Mouse (Mus musculus): ENCODE results near the gene Vcl. TPM values are rescaled to one million over a fixed set of nuclear protein-coding genes. Genes with fewer than 3 reads are reported as not detected.

Gene Vcl
- polyA plus RNA-seq, 1 experiment = 20.3 TPM

DNA sequence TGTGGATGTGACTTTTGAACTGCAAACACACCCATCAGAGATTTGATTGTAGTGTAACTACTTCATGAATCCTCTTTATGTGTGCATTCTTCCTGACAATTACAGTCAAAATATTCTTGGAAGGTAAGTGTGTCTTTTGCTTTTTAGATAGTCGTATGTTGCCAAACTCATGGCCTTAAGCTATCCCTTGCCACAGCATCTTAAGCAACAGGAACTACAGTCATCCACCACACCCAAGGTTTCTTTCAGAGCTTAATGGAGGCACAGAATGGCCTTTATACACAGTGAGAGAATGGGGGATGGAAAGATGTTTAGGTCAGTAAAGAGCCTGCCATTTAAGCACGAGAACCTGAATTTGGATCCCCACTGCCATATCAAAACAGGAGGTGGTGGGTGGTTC lies 118.6 kb downstream of the Vcl start:
- no peak for TF ChIP-seq CTCF (IDR thresholded peaks at IDR 0.05; ENCODE audit: extremely low read depth, insufficient read depth, insufficient read length, insufficient replicate concordance)
- Histone ChIP-seq H3K27me3 (ENCODE audit: control insufficient read depth, insufficient read depth, low read length) (no peaks in the 10 kb centered on the region), H3K4me1 (ENCODE audit: control insufficient read depth, insufficient read depth, insufficient read length) (no peaks in the 10 kb centered on the region), H3K36me3 (ENCODE audit: control insufficient read depth, insufficient read depth, low read length) (peaks cover 2% of the 10 kb centered on the region; the same call in 1 of the 2 replicates), H3K4me3 (ENCODE audit: extremely low read depth, insufficient read depth, insufficient read length) (no peak overlapping the region), H3K27ac (ENCODE audit: insufficient read depth, low read length) (no peak overlapping the region)
- WGBS = 69% methylated on average over 2 of the region's 2 CpGs
- no peak for DNase-seq (ENCODE audit: low read depth in 1 of 2, low spot score in 2 of 2)

DNA sequence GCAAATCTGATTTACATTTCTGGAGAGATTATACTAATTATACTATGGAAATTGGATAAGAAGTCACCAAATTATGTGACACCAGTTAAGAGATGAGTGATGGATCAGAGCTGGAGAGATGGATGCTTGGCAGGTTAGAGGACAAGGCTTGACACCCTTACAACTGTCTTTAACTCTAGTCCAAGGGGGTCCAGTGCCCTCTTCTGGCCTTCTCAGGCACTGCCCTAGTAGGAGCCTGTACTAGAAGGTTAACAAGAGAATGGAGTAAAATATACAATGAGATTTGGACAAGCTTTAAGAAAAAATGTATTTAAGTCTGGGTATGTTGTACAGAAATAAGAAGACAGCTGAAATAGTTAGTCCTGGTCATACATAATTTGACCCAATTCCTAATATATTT lies 119.7 kb downstream of the Vcl start:
- peak in 1 of 2 experiments; percentile 64 for DNase-seq (ENCODE audit: low read depth in 1 of 2, low spot score in 2 of 2)
- H3K36me3 ChIP-seq (ENCODE audit: control insufficient read depth, insufficient read depth, low read length) = peaks cover 2% of the 10 kb centered on the region; the same call in 1 of the 2 replicates
- H3K27ac ChIP-seq (ENCODE audit: insufficient read depth, low read length) = no peak overlapping the region
- no peak overlapping the region for H3K4me3 ChIP-seq (ENCODE audit: extremely low read depth, insufficient read depth, insufficient read length)
- no peaks in the 10 kb centered on the region for H3K4me1 ChIP-seq (ENCODE audit: control insufficient read depth, insufficient read depth, insufficient read length)
- no peak for TF ChIP-seq POLR2A (IDR thresholded peaks at IDR 0.05; ENCODE audit: low read depth, low read length)
- TF ChIP-seq CTCF (IDR thresholded peaks at IDR 0.05; ENCODE audit: extremely low read depth, insufficient read depth, insufficient read length, insufficient replicate concordance) = peak; percentile 26; the same call in 1 of the 2 replicates
- no peaks in the 10 kb centered on the region for H3K27me3 ChIP-seq (ENCODE audit: control insufficient read depth, insufficient read depth, low read length)

DNA sequence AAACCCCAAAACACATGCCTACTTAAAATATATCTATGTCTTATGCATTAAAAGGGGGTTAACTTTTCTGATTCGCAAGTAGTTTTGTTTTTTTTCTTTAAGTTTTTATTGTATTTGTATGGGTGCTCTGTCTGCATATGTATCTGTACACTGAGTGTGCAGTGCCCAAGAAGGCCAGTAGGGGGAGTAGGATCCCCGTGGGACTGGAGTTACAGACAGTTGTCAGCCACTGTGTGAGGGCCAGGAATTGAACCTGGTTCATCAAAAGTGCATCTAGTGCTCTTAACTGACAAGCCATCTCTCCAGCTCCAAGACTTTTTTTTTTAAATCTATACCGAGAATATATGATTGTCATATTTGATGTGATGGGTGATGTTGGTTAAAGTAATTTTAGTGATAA lies 121.5 kb downstream of the Vcl start:
- H3K4me1 ChIP-seq (ENCODE audit: control insufficient read depth, insufficient read depth, insufficient read length) = no peaks in the 10 kb centered on the region
- TF ChIP-seq CTCF (IDR thresholded peaks at IDR 0.05; ENCODE audit: extremely low read depth, insufficient read depth, insufficient read length, insufficient replicate concordance) = no peak
- no peak for TF ChIP-seq POLR2A (IDR thresholded peaks at IDR 0.05; ENCODE audit: low read depth, low read length)
- no peak overlapping the region for H3K4me3 ChIP-seq (ENCODE audit: extremely low read depth, insufficient read depth, insufficient read length)
- WGBS = 76% methylated on average over 3 of the region's 3 CpGs
- DNase-seq (ENCODE audit: low read depth in 1 of 2, low spot score in 2 of 2) = peak; percentile 17 to 28
- no peaks in the 10 kb centered on the region for H3K27me3 ChIP-seq (ENCODE audit: control insufficient read depth, insufficient read depth, low read length)
- H3K27ac ChIP-seq (ENCODE audit: insufficient read depth, low read length) = no peak overlapping the region
- no peaks in the 10 kb centered on the region for H3K36me3 ChIP-seq (ENCODE audit: control insufficient read depth, insufficient read depth, low read length)

DNA sequence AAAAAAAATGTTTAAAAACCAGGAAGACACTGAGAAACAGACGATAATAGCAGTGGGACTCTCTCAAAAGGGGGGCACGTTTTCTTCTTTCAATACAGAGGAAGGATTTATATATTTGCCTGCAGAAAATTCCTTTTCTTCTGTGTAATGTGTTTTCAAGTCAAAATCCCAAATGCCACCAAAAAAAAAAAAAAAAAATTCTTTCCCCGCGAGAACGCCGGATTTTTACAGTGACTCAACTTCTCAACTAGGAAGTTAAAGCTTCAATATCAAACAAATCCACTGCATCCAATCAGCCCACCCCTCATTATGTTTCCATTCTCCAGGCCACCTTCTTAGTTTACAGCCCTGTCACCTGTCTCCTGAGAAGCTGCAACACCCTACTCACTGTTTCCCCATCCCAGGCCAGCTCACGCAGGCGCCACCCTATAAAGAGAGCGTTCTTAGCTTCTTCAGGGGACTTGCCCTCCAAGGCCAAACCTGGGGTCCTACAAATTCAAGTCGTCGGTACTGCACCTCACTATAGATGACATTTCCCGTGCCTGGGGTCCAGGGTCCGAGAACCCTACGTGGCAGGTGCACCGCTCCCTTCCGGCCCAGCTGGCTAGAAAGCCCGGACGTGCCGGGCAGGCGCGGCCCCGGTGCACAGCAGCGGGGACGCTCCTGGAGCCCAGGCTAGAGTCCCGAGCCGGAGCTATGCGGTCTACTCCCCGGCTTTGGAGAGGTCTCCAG lies 122.3 kb downstream of the Vcl start:
- WGBS = 6% methylated on average over 28 of the region's 28 CpGs

DNA sequence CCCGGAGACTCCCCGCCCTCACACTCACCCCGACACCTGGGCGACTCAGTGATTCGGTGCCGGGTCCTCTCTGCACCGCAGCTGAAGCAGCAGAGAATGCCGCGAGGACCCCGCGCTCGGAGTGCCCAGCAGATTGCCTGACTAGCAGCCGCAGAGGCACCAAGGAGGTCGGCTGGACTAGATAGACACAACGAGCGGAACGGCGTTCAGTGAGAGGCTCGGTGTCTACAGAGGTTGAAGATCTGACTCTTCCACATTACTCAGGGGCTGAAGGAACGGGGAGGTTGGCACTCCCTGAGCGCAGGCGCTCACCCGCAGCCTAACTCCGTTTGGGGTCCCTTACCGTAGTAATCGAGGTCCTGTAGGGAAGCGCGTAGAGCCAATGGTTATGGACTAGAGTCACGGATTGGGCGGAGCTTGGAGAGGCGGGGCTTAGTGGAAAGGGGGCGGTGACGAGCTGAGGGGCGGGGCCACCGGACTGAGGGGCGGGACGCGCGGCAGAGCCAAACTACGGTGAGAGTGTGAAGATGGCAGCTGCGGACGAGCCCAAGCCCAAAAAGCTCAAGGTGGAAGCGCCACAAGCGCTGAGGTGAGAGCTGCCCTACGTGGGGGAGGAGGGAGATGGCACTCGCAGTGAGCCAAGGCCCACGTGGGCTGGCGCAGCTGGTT lies 123.0 kb downstream of the Vcl start, which contains the start of the genes Ap3m1 and Adk:
Gene Ap3m1, minus strand, starts transcription at position 397 of the 669 bp plus-strand sequence.
Gene Adk, plus strand, starts transcription at position 463 of the 669 bp plus-strand sequence.
- Histone ChIP-seq H3K4me1 (ENCODE audit: control insufficient read depth, insufficient read depth, insufficient read length) (no peaks in the 10 kb centered on the region), H3K4me3 (ENCODE audit: extremely low read depth, insufficient read depth, insufficient read length) (peak within 1 kb of the TSS; percentile 81), H3K27ac (ENCODE audit: insufficient read depth, low read length) (peak within 1 kb of the TSS; percentile 95), H3K27me3 (ENCODE audit: control insufficient read depth, insufficient read depth, low read length) (no peaks in the 10 kb centered on the region), H3K36me3 (ENCODE audit: control insufficient read depth, insufficient read depth, low read length) (no peaks in the 10 kb centered on the region)
- WGBS = under 1% methylated on average over 48 of the region's 48 CpGs
- peak; percentile 39 for TF ChIP-seq POLR2A (IDR thresholded peaks at IDR 0.05; ENCODE audit: low read depth, low read length)
- TF ChIP-seq CTCF (IDR thresholded peaks at IDR 0.05; ENCODE audit: extremely low read depth, insufficient read depth, insufficient read length, insufficient replicate concordance) = no peak
- peak; percentile 89 to 94 for DNase-seq (ENCODE audit: low read depth in 1 of 2, low spot score in 2 of 2)

More for the DNA sequence above, 122.3 kb downstream of the Vcl start:
- Histone ChIP-seq H3K27ac (ENCODE audit: insufficient read depth, low read length) (peak overlapping the region; percentile 95), H3K4me1 (ENCODE audit: control insufficient read depth, insufficient read depth, insufficient read length) (no peaks in the 10 kb centered on the region), H3K4me3 (ENCODE audit: extremely low read depth, insufficient read depth, insufficient read length) (peak overlapping the region; percentile 72), H3K27me3 (ENCODE audit: control insufficient read depth, insufficient read depth, low read length) (no peaks in the 10 kb centered on the region), H3K36me3 (ENCODE audit: control insufficient read depth, insufficient read depth, low read length) (no peaks in the 10 kb centered on the region)
- DNase-seq (ENCODE audit: low read depth in 1 of 2, low spot score in 2 of 2) = no peak
- TF ChIP-seq POLR2A (IDR thresholded peaks at IDR 0.05; ENCODE audit: low read depth, low read length) = no peak
- no peak for TF ChIP-seq CTCF (IDR thresholded peaks at IDR 0.05; ENCODE audit: extremely low read depth, insufficient read depth, insufficient read length, insufficient replicate concordance)

- Histone ChIP-seq H3K4me1 (ENCODE audit: control insufficient read depth, insufficient read depth, insufficient read length) (no peaks in the 10 kb centered on the region), H3K27ac (ENCODE audit: insufficient read depth, low read length) (peak overlapping the region; percentile 52), H3K27me3 (ENCODE audit: control insufficient read depth, insufficient read depth, low read length) (no peaks in the 10 kb centered on the region), H3K36me3 (ENCODE audit: control insufficient read depth, insufficient read depth, low read length) (no peaks in the 10 kb centered on the region), H3K4me3 (ENCODE audit: extremely low read depth, insufficient read depth, insufficient read length) (peak overlapping the region; percentile 81)
- WGBS = under 1% methylated on average over 25 of the region's 25 CpGs
- TF ChIP-seq CTCF (IDR thresholded peaks at IDR 0.05; ENCODE audit: extremely low read depth, insufficient read depth, insufficient read length, insufficient replicate concordance) (no peak), POLR2A (IDR thresholded peaks at IDR 0.05; ENCODE audit: low read depth, low read length) (no peak)
- DNase-seq (ENCODE audit: low read depth in 1 of 2, low spot score in 2 of 2) = peak in 1 of 2 experiments; percentile 56
These were observed 123.6 kb downstream of the Vcl start for GRCm38 (mm10) chr14:21052781-21053130.
